Mouse (Mus musculus): ENCODE measurements around the gene Carmil2. TPM values are rescaled to one million over a fixed set of nuclear protein-coding genes. Genes with fewer than 3 reads are reported as not detected.

Gene Carmil2
- 5.7 and 7.1 TPM in 2 replicates for total RNA-seq (2014; fragmentation: Nextera tagmentation)
- 1.1 and 2.7 TPM in 2 replicates for total RNA-seq (2017)

DNA sequence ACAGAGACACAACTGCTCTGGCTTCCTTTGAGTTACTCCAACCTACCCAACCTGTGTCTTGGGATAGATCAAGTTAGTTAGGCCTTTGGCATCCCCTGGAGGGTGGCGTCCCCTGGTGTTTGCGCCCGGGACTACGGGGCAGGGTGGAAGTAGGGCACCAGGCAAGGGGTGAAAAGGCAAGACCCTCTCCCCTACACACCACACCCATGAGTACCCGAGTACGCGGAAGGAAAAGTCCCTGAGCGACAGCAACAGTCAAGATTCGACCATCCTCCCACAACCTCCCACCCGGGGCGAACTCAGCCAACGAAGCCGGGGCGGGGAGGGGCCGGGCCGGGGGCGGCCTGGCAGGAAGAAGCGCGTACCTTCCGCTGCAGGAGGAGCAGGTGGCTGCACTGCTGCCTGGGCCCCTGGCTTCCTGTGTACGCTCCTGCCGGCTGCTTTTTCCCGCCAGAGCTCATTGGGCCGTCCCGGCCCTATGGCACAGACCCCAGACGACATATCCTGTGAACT is at the start of gene Carmil2:
TSS of gene Carmil2 (plus strand) at position 479 of the 513 bp plus-strand sequence.
- ATAC-seq (replicated peaks; ENCODE audit: low FRiP score, low TSS enrichment, poor library complexity, severe bottlenecking) = peak; percentile 66; the same call in 1 of the 2 replicates

DNA sequence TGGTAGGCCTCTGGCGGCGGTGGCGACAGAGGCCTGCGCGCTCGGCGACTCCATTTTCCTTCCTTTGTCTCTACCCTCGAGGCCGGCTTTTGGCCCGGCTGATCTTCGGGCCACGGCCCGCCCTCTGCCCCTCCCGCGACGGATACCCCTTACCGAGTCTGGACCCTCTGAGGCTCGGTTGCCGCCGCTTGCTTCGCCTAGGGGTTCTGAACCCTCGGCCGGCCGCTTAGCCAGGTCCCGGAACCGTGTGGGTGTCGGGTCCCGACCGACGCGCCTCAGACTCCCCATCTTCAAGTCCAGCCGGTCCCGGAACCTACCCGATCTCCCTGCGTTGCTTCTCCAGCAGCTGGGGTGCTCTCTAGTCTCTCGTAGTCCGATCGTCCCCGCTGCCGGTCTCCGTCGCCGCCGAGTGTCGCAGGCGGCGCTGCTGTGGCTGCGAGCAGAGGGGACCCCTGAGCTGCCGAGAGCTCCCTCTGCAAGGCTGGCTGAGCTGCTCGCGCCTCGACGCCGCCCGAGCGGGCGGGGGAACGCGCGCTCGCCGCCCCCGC is 49.0 kb upstream of the Carmil2 start, which contains the start of gene Agrp:
TSS of gene Agrp (minus strand) at position 431 of the 548 bp plus-strand sequence.
- ATAC-seq (replicated peaks; ENCODE audit: low FRiP score, low TSS enrichment, poor library complexity, severe bottlenecking) = no peak; the same call in 1 of the 2 replicates

DNA sequence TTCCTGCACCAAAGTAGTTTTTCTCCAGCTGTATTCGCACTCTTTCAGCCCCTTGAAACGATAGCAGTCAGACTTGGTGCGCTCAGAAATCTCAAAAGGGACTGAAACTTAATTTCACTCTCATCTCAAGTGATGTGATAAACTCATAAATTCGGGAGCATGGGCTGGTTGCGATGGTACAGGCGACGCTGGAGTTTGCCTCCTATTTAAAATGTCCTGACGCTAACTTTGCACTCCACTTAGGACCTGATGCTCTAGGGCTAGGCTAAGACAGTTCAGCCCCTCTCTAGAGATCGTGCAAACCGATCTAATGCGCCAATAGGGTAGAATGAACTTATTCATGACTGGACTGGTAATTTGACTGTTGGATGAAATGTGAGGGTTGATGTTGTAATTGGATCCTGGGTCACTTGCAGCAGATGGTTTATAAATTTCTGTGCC is 48.5 kb upstream of the Carmil2 start:
- ATAC-seq (replicated peaks; ENCODE audit: low FRiP score, low TSS enrichment, poor library complexity, severe bottlenecking) = 0 out of 2 replicates have a peak, but pooled peaks have one; percentile 26

DNA sequence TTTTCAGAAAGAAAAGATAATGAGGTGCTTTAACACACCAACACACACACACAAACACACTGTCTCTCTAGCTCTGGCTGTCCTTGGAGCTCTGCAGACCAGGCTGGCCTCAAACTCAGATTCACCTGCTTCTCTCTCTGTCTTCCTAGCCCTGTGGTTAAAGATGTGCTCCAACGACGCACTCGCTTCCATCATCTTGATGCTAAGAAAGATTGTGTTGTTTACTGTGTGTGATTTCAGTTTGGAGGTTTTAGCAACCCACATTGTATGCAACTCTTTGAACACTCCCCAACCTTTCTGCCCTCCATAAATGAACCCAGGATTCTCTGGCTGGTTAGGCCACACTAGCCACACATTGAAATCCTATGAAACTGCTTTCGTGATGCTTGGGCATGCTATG is 47.6 kb upstream of the Carmil2 start:
- no peak for ATAC-seq (replicated peaks; ENCODE audit: low FRiP score, low TSS enrichment, poor library complexity, severe bottlenecking)

DNA sequence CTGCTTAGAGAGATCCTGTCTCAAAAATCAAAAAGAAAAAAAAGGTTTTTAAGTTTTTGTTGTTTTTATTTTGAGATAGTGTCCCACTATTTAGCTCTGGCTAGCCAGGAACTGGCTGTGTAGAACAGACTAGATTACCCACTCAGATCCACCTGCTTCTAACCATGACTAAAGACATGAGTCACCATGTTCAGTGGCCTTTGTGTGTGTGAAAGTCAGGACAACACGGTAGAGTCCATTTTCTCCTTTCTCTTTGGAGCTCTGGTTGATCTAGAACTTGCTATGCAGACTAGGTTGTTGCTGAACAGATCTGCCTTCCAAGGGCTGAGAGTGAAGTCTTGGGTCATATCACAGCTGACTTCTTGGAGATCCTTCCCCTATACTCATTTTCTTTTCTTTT is 46.2 kb upstream of the Carmil2 start:
- ATAC-seq (replicated peaks; ENCODE audit: low FRiP score, low TSS enrichment, poor library complexity, severe bottlenecking) = no peak

DNA sequence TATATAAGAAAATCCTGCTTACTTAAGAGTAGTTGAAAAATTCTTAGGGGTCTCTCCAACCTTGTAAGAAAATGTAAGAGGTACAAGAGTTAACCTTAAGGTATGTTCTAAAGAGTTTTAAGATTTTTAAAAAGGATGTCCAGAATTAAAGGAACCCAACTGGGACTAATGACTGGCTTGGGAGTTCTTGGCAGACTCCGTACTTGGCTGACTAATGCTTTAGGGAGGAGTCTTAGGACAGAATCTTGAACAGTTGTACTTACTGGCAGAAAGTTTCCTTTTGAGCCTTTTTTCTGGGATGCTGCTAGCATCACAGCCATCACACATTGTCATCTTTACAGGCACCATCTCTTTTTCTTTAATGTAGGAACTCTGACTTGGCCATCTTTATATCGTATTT is 45.6 kb upstream of the Carmil2 start:
- no peak for ATAC-seq (replicated peaks; ENCODE audit: low FRiP score, low TSS enrichment, poor library complexity, severe bottlenecking)

DNA sequence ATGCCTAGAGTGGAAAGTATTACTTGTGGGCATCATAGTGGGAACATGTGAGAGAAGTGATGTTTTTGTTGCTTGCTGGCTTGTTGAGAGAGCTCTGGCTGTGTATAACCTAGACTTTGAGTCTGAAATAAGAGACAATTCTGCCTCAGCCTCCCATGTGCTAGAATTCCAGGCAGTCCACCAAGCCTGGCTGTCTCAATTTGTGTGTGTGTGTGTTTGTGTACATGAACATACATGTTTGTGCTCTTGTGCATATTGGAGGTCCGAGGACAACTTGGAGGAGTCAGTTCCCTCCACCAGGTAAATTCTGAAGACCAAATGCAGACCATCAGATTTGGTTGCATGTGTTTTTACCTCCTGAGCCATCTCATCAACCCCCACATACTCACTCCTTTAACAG is 40.9 kb upstream of the Carmil2 start:
- ATAC-seq (replicated peaks; ENCODE audit: low FRiP score, low TSS enrichment, poor library complexity, severe bottlenecking) = no peak

DNA sequence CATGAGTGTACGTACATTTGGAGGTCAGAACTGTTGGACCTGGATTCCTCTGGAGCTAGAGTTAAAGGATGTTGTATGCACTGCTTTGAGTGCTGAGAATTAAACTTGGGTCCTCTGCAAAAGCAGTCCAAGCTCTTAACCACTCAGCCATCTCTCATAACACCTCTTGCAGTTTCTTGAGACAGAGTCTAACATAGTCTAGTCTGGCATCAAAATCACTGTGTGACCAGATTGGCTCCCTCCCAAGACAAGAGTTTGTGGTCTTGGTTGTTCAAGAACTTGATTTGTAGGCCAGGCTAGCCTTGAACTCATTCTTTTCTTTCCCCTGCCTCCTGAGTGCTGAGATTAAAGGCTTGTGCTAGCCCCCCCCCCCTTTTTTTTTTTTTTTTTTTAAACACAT is 37.1 kb upstream of the Carmil2 start:
- no peak for ATAC-seq (replicated peaks; ENCODE audit: low FRiP score, low TSS enrichment, poor library complexity, severe bottlenecking)

DNA sequence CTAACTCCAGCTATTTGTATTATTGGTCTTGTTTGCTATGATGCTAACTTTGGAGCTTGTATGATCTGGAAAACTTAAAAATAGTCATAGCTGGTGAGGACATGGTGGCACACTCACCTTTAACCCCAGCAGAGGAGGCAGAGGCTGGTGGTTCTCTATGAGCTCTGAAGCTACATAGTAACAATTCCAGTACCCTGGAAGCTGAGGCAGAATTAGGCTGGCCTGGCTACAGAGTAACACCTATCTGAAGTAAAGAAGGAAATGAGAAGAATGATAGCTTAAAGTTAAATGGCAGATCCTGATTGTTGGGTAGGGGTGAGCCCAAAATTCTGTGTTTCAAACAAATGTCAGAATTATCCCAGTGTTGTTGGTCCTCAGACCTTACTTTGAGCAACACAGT is 28.4 kb upstream of the Carmil2 start:
- ATAC-seq (replicated peaks; ENCODE audit: low FRiP score, low TSS enrichment, poor library complexity, severe bottlenecking) = no peak

DNA sequence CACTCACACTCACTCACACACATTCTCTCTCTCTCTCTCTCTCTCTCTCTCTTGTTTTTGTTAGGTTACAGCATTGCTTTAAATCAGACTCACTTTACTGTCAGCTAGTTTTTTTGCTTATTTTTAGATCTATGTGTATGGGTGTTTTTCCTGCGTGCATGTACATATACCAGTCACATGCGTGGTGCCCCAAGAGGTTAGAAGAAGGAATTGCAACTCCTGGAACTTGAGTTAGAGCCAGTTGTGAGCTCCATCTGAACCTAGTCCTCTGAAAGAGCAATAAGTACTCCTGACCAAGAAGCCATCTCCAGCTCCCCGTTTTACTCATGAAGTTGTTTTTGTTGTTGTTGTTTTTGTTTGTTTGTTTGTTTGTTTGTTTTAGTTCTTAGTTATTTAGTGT is 24.9 kb upstream of the Carmil2 start:
- peak; percentile 82 for ATAC-seq (replicated peaks; ENCODE audit: low FRiP score, low TSS enrichment, poor library complexity, severe bottlenecking)

DNA sequence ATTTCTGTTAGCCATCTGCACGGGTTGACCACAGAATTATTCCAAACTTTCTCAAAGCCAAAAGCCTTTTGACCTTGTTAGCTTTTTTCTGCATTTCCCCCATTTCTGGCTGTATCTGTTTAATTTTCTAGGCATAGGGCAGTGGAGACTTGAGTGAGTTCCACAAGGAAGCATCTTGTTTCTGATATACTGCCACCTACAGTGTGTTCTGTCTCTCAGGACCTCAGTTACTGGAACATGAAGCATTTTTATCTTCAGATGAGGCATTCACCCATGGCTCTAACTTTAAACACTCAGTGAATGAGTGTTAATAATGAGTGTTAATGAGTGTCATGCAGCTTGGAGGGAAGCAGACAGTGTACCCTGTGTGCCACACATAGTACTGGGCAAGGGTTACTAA is 8.2 kb upstream of the Carmil2 start:
- no peak for ATAC-seq (replicated peaks; ENCODE audit: low FRiP score, low TSS enrichment, poor library complexity, severe bottlenecking)

DNA sequence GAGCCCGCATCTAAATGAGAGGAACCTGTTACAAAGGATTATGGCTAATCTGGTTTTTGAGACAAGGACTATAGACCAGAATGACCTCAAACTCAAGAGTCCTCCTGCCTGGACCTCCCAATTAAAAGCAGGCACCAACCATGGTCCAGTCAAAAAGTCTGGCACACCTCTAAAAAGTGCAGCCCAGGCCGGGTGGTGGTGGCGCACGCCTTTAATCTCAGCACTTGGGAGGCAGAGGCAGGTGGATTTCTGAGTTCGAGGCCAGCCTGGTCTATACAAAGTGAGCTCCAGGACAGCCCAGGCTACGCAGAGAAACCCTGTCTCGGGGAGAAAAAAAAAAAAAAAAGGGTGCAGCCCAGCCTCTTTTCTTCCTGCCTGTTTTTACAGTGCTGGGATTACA is 749 bp upstream of the Carmil2 start:
- no peak for ATAC-seq (replicated peaks; ENCODE audit: low FRiP score, low TSS enrichment, poor library complexity, severe bottlenecking)

DNA sequence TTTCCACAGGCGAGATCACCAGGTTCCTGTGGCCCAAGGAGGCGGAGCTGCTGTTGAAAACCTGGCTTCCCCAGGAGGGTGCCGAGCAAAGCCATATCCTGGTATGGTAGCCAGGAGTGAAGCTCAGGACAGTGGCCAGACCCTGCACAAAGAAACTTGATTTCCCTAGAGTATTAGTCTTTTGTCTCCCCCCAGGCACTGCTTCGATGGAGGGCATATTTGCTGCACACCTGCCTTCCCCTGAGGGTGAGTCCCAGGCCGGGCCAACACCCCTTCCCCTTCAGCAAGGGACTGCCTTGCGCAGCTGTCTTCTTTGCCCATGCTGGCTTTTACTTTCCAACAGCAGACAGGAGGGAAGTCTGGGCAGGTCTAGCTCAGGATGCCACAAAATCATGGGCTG is 477 bp downstream of the Carmil2 start:
- ATAC-seq (replicated peaks; ENCODE audit: low FRiP score, low TSS enrichment, poor library complexity, severe bottlenecking) = 0 out of 2 replicates have a peak, but pooled peaks have one; percentile 4

DNA sequence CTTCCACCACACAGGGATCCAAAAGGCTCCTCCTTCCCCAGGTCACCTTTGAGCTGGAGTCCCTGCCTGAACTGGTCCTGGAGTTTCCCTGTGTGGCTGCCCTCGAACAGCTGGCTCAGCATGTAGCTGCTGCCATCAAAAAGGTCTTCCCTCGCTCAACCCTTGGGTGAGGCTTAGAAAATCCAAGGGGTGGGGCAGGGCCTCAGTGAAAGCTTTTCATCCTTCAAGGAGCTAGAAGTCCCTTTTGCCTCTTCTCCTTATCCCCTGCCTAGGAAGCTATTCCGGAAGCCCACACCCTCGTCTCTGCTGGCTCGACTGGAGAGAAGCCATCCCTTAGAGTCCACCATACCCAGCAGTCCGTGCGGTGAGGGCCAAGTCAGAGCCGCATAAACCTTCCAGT is 1.4 kb downstream of the Carmil2 start:
- no peak for ATAC-seq (replicated peaks; ENCODE audit: low FRiP score, low TSS enrichment, poor library complexity, severe bottlenecking)

DNA sequence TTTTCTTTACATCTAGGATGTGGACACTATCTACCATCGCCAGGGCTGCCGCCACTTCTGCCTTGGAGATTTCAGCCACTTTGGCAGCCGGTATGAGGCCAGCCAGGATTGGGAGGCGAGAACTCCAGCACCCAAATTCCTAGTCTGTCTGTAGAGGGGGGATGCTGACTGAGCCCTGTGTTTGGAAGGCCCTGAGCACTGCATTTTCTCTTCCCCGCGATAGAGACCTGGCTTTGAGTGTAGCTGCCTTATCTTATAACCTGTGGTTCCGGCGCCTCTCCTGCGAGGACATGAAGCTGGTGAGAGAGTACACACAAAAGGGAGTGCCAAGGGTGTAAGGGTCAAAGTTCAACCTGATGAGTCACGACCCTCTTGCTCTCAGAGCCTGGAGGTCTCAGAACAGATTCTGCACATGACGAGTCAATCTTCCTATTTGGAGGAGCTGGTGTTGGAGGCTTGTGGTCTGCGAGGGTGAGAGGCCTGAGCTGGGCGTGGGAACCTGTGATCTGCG is 2.2 kb downstream of the Carmil2 start:
- no peak for ATAC-seq (replicated peaks; ENCODE audit: low FRiP score, low TSS enrichment, poor library complexity, severe bottlenecking)

DNA sequence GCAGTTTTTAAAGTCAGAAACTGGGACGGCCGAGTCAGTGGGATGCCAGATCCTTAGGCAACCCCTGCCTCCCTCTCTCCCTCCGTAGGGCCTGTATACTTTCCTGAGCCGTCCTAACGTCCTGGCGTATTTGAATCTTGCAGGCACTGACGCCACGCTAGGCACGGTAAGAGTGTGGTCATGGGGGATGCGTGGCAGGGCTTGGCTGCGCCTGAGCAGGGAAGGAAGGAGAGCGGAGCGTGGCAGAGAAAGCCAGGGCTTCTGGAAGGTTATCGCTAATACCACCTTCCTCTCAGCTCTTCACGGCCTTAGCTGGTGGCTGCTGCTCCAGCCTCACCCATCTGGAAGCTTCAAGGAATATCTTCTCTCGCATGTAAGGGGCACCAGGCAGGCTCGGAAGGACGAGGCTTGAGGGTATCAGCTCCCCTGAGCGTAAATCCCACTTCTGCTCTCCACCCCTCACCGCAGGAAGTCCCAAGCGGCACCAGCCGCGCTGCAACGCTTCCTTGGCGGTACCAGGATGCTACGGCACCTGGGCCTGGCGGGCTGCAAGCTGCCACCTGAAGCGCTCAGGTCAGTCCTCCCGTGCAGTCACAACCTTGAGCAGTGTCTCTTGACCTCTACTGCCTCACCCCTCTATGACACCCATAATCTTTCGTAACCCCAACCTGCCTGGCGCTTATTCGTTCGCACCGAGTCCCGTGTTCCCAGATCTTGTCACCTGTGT is 3.3 kb downstream of the Carmil2 start:
- no peak for ATAC-seq (replicated peaks; ENCODE audit: low FRiP score, low TSS enrichment, poor library complexity, severe bottlenecking)

DNA sequence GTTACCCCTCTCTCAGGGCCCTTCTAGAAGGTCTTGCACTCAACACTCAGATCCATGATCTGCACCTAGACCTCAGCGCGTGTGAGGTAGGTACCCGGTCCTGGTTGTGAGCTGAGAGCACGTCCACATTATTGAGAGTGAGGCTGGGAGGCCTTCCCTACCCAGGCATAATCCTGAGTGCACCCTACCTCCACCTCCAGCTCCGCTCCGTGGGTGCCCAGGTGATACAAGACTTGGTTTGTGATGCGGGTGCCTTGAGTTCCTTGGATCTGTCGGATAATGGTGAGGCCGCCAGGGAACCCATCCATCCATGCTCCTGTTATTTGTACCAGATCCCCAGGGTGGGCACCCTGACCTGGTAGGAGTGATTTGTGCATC is 3.9 kb downstream of the Carmil2 start:
- ATAC-seq (replicated peaks; ENCODE audit: low FRiP score, low TSS enrichment, poor library complexity, severe bottlenecking) = no peak

DNA sequence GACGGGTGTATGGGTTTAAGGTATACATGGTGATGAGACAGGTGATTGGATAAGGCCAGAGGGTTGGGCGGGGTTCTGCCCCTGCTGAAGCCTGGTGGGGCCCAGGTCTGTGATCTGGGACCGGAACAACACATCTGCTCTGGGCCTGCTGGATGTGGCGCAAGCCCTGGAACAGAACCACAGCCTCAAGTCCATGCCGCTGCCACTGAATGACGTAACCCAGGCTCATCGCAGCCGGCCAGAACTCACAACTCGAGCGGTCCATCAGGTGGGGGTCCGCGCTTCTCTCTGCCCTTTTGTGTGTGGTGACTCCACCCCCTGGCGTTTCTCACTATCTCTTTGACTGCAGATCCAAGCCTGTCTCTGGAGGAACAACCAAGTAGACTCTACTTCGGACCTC is 4.9 kb downstream of the Carmil2 start:
- peak; percentile 9 for ATAC-seq (replicated peaks; ENCODE audit: low FRiP score, low TSS enrichment, poor library complexity, severe bottlenecking)

DNA sequence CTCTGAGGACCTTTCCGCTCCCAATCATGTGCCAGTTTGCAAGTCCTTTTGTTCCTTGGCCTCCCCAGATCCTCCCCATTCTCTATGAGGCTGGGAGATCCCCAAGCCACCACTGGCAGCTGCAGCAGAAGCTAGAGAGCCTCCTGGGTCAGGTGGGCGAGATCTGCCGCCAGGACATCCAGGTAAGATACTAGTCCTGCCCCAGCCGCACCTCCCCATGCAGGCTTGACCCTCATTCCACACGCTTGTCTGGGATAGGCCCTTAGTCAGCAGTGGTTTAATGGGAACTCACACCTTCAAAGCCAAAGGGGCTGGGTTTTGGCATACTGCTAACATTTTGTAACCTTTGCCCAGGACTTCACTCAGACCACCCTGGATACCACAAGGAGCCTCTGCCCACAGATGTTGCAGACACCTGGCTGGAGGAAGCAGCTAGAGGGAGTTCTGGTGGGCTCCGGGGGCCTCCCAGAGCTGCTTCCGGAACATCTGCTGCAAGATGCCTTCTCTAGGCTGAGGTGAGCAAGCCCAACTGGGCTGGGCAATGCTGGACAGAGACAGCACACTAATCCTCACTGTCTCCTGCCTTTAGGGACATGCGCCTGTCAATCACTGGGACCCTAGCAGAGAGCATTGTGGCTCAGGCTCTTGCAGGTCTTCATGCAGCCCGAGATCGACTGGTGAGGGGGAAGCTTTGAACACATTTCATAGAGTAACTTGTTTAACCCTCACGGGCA is 6.5 kb downstream of the Carmil2 start:
- no peak for ATAC-seq (replicated peaks; ENCODE audit: low FRiP score, low TSS enrichment, poor library complexity, severe bottlenecking)

DNA sequence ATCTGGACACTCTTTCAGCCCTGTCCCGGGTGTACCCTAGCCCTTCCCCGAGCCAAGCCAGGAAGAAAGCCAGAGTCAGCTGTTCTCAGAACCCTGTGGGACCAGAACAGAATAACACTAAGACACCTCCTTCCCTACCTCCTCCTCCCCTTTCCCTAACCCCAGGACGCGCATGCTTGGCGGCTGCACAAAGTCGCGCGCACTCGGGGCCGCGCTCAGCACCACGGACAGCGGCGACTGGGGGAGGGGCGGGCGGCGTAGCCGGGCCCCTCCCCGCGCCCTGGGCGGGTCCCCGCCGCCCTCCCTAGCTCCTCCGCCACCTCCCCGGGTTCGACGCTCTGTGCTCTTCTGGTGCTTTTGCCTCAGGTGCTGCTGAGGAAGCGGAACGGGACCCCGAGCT is 7.6 kb downstream of the Carmil2 start:
- ATAC-seq (replicated peaks; ENCODE audit: low FRiP score, low TSS enrichment, poor library complexity, severe bottlenecking) = no peak

Data from megakaryocyte-erythroid progenitor cell, adult 5-6 weeks (primary cell).